Mouse (Mus musculus) neural tube, embryonic 11.5 days (tissue): ENCODE data around the gene Strn4. TPM values are rescaled to one million over a fixed set of nuclear protein-coding genes. Genes with fewer than 3 reads are reported as not detected.
A peak's percentile ranks its signal among the peaks of the same experiment; 100 is the strongest.

Source experiments
- ATAC-seq: fragments of 200-750 bp; cut with Nextera tagmentation; 2 replicates; pipeline ENCODE4 v1.8.0; 2017; ENCODE audit warnings: moderate number of reproducible peaks, mild to moderate bottlenecking, moderate TSS enrichment, moderate library complexity; ENCODE audit not compliant: insufficient read depth, low FRiP score, low TSS enrichment
- DNase-seq: peaks from one replicate; pipeline ENCODE4 v3.0.0-alpha.2; 2015; ENCODE audit warnings: low spot score
- H3K27ac ChIP-seq: fragments of 300-500 bp; sonication (generic); 2 replicates; pipeline ENCODE4 v1.5.1; 2014; ENCODE audit warnings: low read depth, mild to moderate bottlenecking, low read length
- H3K27me3 ChIP-seq: fragments of 300-500 bp; sonication (generic); 2 replicates; pipeline ENCODE4 v1.6.1; 2014; ENCODE audit warnings: mild to moderate bottlenecking, low read length, mixed read lengths; ENCODE audit not compliant: control insufficient read depth, insufficient read depth
- H3K36me3 ChIP-seq: fragments of 300-500 bp; sonication (generic); 2 replicates; pipeline ENCODE4 v1.6.1; 2014; ENCODE audit warnings: mild to moderate bottlenecking, low read length, moderate library complexity, mixed read lengths; ENCODE audit not compliant: control insufficient read depth, insufficient read depth
- H3K4me1 ChIP-seq: fragments of 300-500 bp; sonication (generic); 2 replicates; pipeline ENCODE4 v1.6.1; 2014; ENCODE audit warnings: low read length, mixed read lengths; ENCODE audit not compliant: control insufficient read depth, insufficient read depth
- H3K4me2 ChIP-seq: fragments of 300-500 bp; sonication (generic); 2 replicates; pipeline ENCODE4 v1.6.1; 2014; ENCODE audit warnings: low read depth, mild to moderate bottlenecking, moderate library complexity
- H3K4me3 ChIP-seq: fragments of 300-500 bp; sonication (generic); 2 replicates; pipeline ENCODE4 v1.5.1; 2014; ENCODE audit warnings: low read depth, low read length
- H3K9ac ChIP-seq: fragments of 300-500 bp; sonication (generic); 2 replicates; pipeline ENCODE4 v1.6.1; 2014; ENCODE audit warnings: mild to moderate bottlenecking, low read length
- H3K9me3 ChIP-seq: fragments of 300-500 bp; sonication (generic); 2 replicates; pipeline ENCODE4 v1.6.1; 2016; ENCODE audit warnings: low read length; ENCODE audit not compliant: control insufficient read depth
- WGBS: fragments of 180-500 bp; shearing (Covaris S2); extraction: QIAGEN DNeasy Blood & Tissue Kit; methylation state at CpG from one replicate; pipeline ENCODE4 v1.1.7; 2014; 5-methylcytosine and 5-hydroxymethylcytosine counted together
- polyA plus RNA-seq: library from polyadenylated mRNA; unstranded; fragments of >200 nt; fragmentation: Nextera tagmentation; extraction: Ambion mirVana; gene quantifications from 2 replicates; pipeline ENCODE4 v1.2.1, GENCODE M21; 2014

The Strn4 gene
- polyA plus RNA-seq, 1 experiment from 2014 or later, result 140 TPM

- Histone ChIP-seq H3K4me3 (no peak overlapping the region), H3K4me2 (no peak overlapping the region), H3K9ac (no peak overlapping the region), H3K27ac (no peak overlapping the region), H3K36me3 (no peaks in the 10 kb centered on the region), H3K4me1 (peaks cover 8% of the 10 kb centered on the region), H3K9me3 (no peaks in the 10 kb centered on the region), H3K27me3 (peaks cover 21% of the 10 kb centered on the region)
- DNase-seq (no peak), ATAC-seq (no peak)
- 87% methylated on average over 9 of the region's 9 CpGs for WGBS
Observed at GRCm38 (mm10) chr7:16807936-16808335, 7.8 kb upstream of the Strn4 start.

- H3K4me1 ChIP-seq, result peaks cover 8% of the 10 kb centered on the region
- no peak overlapping the region for H3K4me3 ChIP-seq
- no peak for ATAC-seq
- WGBS, result 87% methylated on average over 9 of the region's 9 CpGs
- no peaks in the 10 kb centered on the region for H3K9me3 ChIP-seq
- no peaks in the 10 kb centered on the region for H3K36me3 ChIP-seq
- peaks cover 21% of the 10 kb centered on the region for H3K27me3 ChIP-seq
- no peak overlapping the region for H3K9ac ChIP-seq
- H3K4me2 ChIP-seq, result no peak overlapping the region
- no peak for DNase-seq
- H3K27ac ChIP-seq, result no peak overlapping the region
Observed at GRCm38 (mm10) chr7:16808647-16809046, 7.0 kb upstream of the Strn4 start.

GRCm38 (mm10) chr7:16809739-16810138 lies 6.0 kb upstream of the Strn4 start:
- H3K36me3 ChIP-seq, result no peaks in the 10 kb centered on the region
- peak; percentile 74 for DNase-seq
- H3K4me3 ChIP-seq, result no peak overlapping the region
- H3K9me3 ChIP-seq, result no peaks in the 10 kb centered on the region
- peaks cover 21% of the 10 kb centered on the region for H3K27me3 ChIP-seq
- H3K27ac ChIP-seq, result no peak overlapping the region
- H3K9ac ChIP-seq, result no peak overlapping the region
- no peak overlapping the region for H3K4me2 ChIP-seq
- peaks cover 8% of the 10 kb centered on the region for H3K4me1 ChIP-seq
- no peak for ATAC-seq
- WGBS, result 37% methylated on average over 10 of the region's 10 CpGs

DNA sequence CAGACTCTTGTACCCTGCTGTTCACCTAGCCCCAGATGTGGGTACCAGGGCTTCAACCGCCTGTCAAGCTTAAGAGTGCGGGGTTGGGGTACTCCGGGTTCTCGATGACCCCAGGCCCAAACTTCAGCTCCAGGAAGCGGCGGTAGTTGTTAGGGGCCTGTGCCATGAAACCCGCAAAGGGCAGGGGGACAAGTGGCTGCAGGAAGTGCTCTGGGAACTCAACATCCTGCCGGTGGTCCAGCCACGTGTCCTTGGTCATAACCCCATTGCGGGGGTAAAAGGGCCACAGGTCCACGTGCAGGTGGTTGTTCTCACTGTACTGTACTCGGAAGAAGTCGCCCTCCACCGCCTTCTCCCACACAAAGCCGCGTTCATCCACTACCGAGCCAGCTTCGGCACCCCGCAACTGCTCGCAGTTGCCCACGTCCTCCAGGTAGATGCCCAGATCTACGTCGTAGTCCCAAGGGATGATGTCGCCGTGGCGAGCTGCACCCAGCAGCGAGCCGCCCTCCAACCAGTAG lies 5.2 kb upstream of the Strn4 start:
- Histone ChIP-seq H3K9ac (peak overlapping the region; percentile 44; the same call in 1 of the 2 replicates), H3K9me3 (no peaks in the 10 kb centered on the region), H3K4me3 (peak overlapping the region; percentile 38), H3K36me3 (no peaks in the 10 kb centered on the region), H3K27ac (no peak overlapping the region), H3K4me1 (peaks cover 13% of the 10 kb centered on the region), H3K4me2 (peak overlapping the region; percentile 68), H3K27me3 (peaks cover 21% of the 10 kb centered on the region)
- DNase-seq (no peak), ATAC-seq (no peak)
- 47% methylated on average over 28 of the region's 28 CpGs for WGBS

- Histone ChIP-seq H3K27ac (peak overlapping the region; percentile 14; the same call in 1 of the 2 replicates), H3K4me3 (peak overlapping the region; percentile 38), H3K36me3 (no peaks in the 10 kb centered on the region), H3K4me1 (peaks cover 16% of the 10 kb centered on the region), H3K9ac (peak overlapping the region; percentile 44), H3K4me2 (peak overlapping the region; percentile 68), H3K9me3 (no peaks in the 10 kb centered on the region), H3K27me3 (peaks cover 21% of the 10 kb centered on the region)
- DNase-seq (peak; percentile 61), ATAC-seq (0 out of 2 replicates have a peak, but pooled peaks have one; percentile 21)
- 3% methylated on average over 90 of the region's 90 CpGs for WGBS
Observed at GRCm38 (mm10) chr7:16810920-16811648, 4.6 kb upstream of the Strn4 start.

DNA sequence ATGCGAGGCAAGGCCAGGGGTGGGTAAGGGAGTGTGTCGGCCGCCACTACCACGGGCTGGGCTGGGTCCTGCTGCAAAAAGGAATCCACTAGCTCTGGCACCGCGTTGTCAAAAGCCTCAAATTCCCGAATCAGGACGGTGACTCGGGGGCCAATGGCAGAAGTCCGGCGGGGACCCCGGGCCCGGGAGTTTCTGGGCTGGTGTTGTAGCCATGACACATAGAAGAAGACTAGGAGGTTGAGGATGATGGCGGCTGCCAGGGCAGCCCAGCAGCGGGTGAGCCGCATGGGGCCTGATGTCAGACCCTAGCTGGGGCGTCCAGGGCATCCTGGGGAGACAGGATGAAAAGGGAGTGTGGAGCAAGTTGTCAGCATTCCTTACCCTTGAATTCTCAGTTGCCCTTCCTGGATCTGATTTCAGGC lies 4.0 kb upstream of the Strn4 start:
- H3K4me2 ChIP-seq, result peak overlapping the region; percentile 68
- peak overlapping the region; percentile 38 for H3K4me3 ChIP-seq
- H3K36me3 ChIP-seq, result no peaks in the 10 kb centered on the region
- ATAC-seq (0 out of 2 replicates have a peak, but pooled peaks have one; percentile 4), DNase-seq (no peak)
- 14% methylated on average over 17 of the region's 17 CpGs for WGBS
- peak overlapping the region; percentile 44 for H3K9ac ChIP-seq
- H3K27me3 ChIP-seq, result peaks cover 21% of the 10 kb centered on the region
- no peak overlapping the region for H3K27ac ChIP-seq
- H3K9me3 ChIP-seq, result no peaks in the 10 kb centered on the region
- peaks cover 16% of the 10 kb centered on the region for H3K4me1 ChIP-seq

DNA sequence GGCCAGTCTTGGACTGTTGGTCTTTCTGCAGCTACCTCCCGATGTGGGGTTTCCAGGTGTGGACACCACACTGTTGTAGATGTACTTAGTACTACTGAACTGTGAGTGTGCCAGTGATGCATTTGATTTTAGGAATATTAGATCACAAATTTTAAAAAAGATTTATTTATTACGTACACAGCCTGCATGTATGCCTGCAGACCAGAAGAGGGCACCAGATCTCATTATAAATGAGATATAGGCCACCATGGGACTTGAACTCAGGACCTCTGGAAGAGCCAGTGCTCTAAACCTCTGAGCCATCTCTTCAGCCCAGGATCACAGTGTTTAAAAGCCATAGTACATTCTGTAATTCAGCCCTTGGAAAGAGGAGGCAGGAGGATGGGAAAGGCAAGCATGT lies 3.2 kb upstream of the Strn4 start:
- Histone ChIP-seq H3K9ac (no peak overlapping the region), H3K36me3 (no peaks in the 10 kb centered on the region), H3K27me3 (peaks cover 21% of the 10 kb centered on the region), H3K27ac (no peak overlapping the region), H3K4me3 (no peak overlapping the region), H3K4me1 (peaks cover 21% of the 10 kb centered on the region), H3K4me2 (no peak overlapping the region), H3K9me3 (no peaks in the 10 kb centered on the region)
- 82% methylated on average over 2 of the region's 2 CpGs for WGBS
- ATAC-seq (no peak), DNase-seq (no peak)

DNA sequence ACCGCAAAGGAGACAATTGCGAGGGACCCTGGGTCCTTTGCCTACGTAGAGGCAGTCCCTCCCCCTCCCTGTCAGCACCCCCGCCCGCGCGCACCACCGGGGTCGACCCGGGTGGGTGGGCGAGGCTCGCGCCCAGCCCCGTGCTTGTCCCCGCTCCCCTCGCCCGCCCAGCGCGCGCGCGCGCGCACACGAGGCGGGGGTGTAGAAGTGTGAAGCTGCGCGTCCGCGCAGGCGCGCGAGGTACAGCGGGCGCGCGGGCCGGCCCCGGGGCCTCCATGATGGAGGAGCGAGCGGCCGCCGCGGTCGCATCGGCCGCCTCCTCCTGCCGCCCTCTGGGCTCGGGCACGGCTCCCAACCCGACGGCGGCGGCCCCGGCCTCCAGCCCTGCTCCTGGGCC lies 387 bp downstream of the Strn4 start:
- peaks cover 13% of the 10 kb centered on the region for H3K27me3 ChIP-seq
- ATAC-seq (peak; percentile 80), DNase-seq (peak; percentile 94)
- no peaks in the 10 kb centered on the region for H3K9me3 ChIP-seq
- peaks cover 36% of the 10 kb centered on the region for H3K4me1 ChIP-seq
- peak overlapping the region; percentile 95 for H3K4me2 ChIP-seq
- H3K36me3 ChIP-seq, result no peaks in the 10 kb centered on the region
- WGBS, result under 1% methylated on average over 52 of the region's 55 CpGs
- H3K27ac ChIP-seq, result peak overlapping the region; percentile 98
- peak overlapping the region; percentile 98 for H3K4me3 ChIP-seq
- peak overlapping the region; percentile 100 for H3K9ac ChIP-seq
